Mouse (Mus musculus): ENCODE results near the gene Pip4k2a. TPM values are rescaled to one million over a fixed set of nuclear protein-coding genes. Genes with fewer than 3 reads are reported as not detected.

Gene Pip4k2a
- total RNA-seq, 4 experiments from 2014 or later = 4.9 to 6.6 (median 5.9) TPM

Other genes starting within 250 kb of the Pip4k2a start
- under 1 TPM in 1 of 4 experiments, not detected in 3; 0.19 TPM for gene 4930426L09Rik, start 217 bp upstream of the Pip4k2a start, total RNA-seq (2022)
- gene Armc3, start 201.2 kb upstream of the Pip4k2a start, total RNA-seq (2022) = not detected

Measured in heart, adult 8-10 months (tissue).